Mouse (Mus musculus) v-Abl transformed pro-B cells (cell line): ENCODE measurements at regions not wholly inside any gene's neighbourhood (a gene's known extent, or its start where the extent isn't known, plus 50 kb on each side); places are given as distances from the start of the nearest gene placed in this dataset.

ENCODE experiments used
- in situ Hi-C, 2 experiments: fragments of 400-800 bp; cut with MboI; formaldehyde crosslinking; loops; one replicate each; pipeline ENCODE4 v1.15.1; 2025; ENCODE audit not compliant: unreplicated experiment in 2 of 2

DNA sequence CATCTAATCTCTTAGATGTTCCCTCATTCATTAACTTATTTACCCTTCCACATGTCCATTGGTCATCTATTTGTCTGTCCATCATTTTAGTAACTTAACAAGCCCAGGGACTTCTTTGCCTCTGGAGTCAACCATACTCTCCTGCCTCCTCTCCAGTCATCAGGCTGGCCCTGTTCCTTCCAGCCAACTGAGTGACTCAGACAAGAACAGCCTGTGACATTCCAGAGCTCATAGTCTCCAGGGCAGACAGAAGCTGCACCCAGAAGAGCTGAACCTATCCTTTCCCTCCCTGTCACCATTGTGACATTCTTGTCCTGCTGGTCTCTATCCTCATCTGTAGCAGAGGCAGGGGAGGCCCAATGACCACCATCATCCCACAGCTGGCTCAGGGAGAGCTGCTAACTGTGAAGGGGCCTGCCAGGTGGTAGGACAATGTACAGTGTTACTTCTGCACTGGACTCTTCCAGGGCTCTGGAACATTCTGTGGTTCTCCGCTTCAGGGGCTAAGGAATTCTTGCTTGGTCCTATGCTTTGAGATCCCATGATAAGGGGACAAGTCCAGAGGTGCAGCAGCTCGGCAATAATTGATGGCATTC lies 100.2 kb downstream of the 1810010D01Rik start:
- in situ Hi-C loops = no loop called here

DNA sequence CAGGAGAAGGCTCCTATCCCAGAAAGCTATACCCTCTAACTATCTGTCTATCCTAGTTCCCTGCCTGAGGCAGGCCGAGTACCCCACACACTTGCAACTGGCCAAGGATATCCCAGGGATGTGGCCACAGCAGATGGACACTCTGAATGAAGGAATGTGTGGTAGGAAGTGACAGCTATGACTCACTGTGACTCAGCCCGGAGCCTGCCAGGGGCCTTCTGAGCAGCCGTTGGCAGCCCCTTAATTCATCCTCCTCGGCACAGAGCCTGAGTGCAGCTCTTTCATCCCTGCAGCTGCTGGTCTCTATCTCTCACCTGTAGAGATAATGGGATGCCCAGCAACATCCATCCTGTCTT lies 101.4 kb downstream of the 1810010D01Rik start:
- in situ Hi-C loops = no loop called here

DNA sequence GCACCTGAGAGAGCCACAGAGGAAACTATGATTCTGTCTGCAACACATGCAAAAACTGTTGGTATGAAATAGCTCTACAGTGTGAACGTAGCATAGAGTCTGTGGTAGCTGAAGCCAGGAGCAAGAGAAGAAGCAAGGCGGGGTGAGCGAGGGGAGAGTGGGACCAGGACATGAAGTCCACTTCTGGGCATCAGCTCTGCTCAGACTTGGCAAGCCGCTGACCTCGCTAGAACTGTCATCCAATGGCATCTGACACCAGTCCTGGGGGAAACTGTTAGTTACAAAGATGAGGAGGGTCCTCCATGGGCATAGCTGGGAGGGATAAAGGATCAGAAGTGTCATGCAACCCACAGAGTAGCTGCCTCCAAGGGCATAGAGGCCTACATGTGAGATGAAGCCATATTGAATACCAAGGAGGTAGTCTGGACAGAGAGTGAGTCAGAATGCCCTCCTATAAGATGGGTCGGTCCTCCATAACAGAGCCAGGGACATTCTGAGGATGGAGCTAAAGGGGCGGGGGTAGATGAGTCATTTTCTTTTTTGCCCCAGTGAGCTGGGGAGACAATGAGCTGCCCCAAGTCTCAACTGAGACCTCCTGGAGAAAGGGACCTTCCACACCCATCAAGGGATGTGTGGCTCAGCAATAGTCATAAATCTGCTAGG lies 102.0 kb downstream of the 1810010D01Rik start:
- in situ Hi-C loops = no loop called here

- in situ Hi-C loops = no loop called here
Measured at GRCm38 (mm10) chr7:145102692-145103091, 105.2 kb downstream of the 1810010D01Rik start.

DNA sequence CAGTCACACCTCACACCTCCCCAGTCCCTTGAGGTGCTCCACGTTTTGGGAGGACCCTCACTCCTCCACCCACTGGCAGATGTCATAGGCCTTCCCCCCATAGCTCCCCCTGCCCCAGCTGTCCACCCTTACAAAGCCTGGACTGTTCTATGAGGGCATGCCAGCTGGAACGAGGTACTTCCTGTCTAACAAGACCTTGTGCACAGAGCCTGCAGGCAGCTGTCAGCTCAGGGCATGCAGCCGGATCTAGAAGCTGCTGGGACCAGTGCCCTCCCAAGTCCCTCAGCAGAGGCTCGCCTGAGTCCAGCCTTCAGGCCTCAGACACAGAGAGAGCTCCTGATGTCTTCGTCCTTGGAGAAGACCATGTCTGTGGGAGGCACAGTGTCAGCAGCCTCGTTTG lies 105.7 kb downstream of the 1810010D01Rik start:
- in situ Hi-C loops = no loop called here

DNA sequence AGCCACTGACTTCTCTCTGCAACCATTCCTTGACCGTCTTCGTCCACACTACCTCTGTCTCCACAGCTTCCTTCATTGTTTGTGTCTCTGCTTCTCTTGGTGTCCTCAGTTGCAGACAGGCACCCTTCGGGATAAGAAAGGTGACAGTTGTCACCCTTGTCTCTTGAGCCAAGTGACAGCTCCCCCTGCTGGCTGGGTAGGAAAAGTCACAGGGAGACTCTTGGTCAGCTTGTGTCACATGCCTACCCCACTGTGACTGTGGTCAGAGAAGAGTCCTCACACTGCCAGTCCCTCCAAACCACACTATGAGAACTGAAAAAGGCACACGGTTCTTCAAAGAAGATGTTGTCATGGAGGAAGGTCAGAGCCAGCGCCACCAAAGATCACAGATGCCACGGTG lies 109.6 kb downstream of the 1810010D01Rik start:
- in situ Hi-C loops = loop anchor here (5.0 kb wide), 2 partner anchors 144 to 161 kb away; partner anchors contain the start of gene Ccnd1 (in 1 of the 2)

DNA sequence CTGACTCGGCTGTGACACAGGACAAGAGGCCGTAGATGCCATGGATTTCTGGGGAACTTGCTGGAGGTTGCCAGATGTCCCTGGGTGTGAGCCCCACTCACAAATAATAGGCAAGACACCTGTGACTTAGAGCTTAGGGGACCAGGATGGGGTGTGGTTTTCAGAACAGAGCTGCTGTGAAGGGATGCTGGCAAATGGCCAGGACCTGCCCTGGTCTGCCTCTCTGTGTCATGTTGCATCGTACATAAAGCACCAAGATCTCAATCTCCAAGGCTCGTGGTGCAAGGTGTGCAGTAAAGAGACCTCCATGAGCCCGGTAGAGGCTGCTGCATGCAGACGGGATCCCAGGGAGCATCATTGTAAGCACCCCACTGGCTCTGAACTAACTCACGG lies 113.8 kb downstream of the 1810010D01Rik start:
- in situ Hi-C loops = no loop called here

DNA sequence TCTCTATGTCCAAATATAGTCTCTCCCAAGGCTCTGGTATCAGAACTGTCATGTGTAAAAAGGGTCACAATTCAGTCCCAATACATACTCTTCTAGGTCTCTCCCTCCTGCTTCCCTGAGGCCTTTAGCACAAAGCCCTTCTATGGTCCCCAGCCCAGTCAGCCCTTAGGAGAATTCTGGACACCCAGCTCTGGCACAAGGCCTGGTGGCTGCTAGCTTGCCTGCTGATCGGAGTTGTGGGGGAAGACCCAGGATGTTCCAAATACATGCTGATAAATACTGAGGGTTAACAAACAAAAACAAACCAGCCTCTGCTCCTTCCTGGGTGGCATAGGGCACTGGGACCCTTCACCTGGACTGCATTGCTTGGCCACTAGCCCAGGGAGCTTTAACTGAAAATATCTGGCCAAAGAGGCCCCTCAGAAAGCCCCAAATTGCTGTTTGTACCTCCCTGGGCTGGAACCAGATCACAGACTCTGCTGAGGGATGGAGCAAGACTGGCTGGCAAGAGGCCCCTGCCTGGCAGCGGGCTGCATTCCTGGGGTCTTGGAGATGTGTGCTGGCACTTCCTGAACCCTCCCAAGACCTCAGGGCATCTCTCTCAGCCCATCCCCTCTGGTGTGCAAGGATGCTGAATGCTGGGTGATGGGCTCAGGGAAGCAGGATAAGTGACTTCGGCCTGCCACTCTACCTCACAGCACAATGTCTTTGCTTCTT lies 114.3 kb downstream of the 1810010D01Rik start:
- in situ Hi-C loops = no loop called here

GRCm38 (mm10) chr7:145092392-145093176 lies 115.3 kb downstream of the 1810010D01Rik start:
- in situ Hi-C loops = no loop called here

DNA sequence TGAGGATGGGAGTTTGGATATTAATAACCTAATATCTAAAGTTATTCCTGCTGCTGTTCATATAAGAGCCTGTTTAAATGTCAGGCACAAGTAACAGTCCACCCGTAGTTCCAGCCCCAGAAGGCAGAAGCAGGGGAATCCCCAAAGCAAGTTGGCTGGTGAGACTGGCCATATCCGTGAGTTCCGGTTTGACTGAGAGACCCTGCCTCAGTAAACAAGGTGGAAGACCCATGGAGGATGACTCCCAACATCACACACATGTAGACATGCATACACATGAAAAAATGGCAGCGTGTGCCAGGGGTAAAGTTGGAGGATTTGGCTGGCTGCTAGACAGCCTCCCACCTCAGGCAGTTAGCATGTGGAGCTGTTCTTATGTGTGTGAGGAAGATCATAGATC lies 117.1 kb downstream of the 1810010D01Rik start:
- in situ Hi-C loops = no loop called here

GRCm38 (mm10) chr7:145089315-145089721 lies 118.6 kb downstream of the 1810010D01Rik start:
- in situ Hi-C loops = no loop called here

DNA sequence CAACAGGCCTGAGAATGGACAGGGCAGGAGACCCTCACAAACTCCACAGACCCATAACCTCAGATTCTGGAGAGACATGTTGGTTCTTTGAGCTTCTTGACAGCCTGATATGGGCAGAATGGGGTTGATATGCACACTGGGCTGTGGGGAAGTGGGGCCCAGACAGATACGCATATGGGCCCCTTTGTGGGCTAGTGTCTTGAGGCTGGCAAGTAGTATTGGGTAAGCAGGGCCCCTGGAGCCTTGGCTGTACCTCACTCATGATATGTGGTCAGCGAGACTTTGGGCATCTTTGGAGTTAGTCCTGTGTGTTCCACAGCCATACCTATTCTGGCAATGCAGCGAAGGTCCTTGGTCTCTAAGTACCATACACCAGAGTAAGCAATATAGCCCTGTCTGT lies 119.3 kb downstream of the 1810010D01Rik start:
- in situ Hi-C loops = no loop called here

- in situ Hi-C loops = no loop called here
Measured at GRCm38 (mm10) chr7:145087790-145088189, 120.1 kb downstream of the 1810010D01Rik start.

DNA sequence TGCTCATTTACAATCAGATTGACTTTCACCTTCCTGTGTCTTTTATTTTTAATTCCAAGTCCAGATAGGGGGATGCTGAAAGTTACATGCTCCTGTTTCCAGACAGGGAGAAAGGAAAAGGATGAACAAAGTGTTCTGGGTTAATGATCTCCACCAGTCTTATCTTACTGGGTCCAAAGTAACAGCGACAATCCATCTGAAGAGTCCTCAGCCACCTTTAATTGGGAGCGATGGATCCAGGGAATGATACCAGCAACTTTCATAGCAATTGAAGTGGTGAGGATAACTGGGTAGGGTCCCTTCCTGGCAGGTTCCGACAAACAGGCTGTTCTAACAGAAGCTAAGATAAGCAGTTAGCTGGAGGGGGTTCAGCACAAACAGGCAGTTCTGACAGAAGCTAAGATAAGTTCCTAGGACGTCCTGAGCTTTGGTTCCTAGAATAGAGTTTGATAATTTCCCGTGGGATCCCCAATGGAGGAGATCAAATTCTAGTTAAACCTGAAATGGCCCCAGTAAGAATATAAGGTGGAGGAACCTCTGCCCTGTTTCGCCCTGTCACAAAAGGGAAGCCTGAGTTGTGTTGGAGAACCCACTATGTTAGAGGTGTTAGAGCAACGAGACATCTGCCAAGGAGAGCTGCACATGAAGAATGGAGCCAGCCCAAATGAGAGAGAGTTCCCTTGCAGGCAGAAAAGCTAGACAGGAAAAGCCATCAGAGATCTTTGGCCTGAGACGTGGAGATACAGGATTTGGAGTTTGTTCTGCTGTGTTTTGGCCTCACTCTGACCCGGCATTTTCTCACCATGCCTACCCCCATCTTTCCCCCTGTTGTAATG lies 124.8 kb downstream of the 1810010D01Rik start:
- in situ Hi-C loops = no loop called here

DNA sequence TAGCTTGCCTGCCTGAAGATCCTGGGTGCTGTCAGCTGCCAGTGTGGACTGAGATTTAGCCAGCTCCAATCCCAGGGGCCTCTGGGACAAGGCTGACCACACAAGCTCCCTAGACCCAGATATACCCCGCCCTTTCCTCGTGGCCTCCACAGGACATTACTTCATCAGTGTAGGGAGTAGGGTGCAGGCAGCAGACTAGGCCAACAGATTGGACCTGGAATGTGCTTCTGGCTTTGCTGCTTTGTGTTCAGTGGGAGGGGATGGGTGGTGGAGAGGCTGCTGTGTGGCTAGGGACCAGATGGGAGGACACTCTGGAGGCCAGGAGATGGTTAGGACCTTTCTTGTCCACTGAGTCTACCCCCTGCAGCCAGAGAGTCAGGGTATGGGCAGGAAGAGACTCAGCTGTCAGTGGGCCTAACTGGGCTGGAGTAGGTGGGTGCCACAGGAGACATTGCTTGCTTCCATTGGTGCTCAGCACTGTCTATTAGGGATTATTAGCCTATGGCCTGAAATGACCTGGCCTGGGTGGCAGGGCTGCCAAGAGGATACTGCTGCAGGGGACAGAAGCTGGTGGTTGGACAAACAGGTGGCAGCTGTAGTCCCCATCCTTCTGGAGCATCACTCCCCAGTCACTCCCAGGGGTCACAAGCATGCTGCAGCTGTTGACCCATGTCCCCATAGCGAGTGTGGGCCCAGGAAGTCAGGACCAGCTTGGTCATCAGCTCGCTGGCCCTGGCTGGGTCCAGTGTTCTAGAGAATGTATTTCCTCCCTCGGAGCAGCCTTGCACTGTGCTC lies 132.5 kb upstream of the Ccnd1 start:
- in situ Hi-C loops = no loop called here

DNA sequence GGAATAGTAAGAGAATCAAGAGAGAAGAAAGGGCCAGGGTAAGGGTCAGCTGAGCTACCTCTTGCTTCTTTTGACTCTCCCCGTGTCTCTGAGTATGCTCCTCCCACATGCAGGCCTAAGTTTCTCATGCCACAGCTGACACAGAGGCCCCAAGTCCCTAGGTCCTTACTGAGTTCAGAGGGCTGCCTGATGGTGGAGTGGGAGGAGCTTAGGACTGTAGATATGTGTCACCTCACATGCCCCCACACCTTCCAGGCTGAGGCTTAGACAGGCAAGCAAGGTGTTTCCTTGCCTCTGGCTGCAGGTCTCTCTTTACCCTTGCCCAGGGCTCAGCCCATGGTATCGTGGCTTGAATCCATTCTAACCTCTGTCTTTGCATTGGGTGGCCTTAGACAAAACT lies 131.8 kb upstream of the Ccnd1 start:
- in situ Hi-C loops = no loop called here

GRCm38 (mm10) chr7:145067366-145067765 lies 127.6 kb upstream of the Ccnd1 start:
- in situ Hi-C loops = no loop called here

DNA sequence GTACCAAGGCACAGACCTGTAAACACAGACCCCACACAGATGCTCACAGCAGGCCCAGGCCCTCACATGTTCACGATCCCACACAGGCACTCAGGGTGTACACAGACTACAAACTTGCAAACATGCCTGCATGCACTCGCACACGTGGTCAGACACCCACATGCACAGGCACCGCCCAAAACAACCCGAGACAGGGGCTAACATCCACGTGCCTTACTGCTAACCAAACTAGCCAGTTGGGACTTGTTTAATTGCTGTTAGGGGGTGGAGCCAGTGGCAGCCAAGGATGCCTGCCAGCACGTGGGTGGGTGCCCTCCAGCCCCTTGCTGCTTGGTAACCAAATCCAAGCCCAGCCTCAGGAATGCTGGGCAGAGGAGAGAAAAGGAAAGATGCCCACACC lies 116.6 kb upstream of the Ccnd1 start:
- in situ Hi-C loops = no loop called here

DNA sequence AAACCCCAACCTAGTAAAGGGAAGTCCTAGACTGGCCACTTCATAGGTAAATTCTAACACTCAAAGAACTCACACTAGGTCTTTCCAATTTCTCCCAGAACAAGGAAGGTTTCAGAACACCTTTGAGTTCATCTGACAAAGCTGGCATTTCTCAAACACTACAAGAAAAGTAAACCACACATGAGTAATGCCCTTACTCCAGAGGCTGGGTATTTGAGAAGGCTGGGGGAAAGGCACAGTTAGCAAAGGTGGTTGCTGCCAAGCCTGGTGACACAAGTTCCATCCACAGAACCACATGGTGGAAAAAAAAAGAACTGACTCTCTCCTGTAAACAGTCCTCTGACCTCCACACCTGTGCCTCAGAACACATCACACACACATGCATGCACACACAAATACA lies 111.9 kb upstream of the Ccnd1 start:
- in situ Hi-C loops = no loop called here

DNA sequence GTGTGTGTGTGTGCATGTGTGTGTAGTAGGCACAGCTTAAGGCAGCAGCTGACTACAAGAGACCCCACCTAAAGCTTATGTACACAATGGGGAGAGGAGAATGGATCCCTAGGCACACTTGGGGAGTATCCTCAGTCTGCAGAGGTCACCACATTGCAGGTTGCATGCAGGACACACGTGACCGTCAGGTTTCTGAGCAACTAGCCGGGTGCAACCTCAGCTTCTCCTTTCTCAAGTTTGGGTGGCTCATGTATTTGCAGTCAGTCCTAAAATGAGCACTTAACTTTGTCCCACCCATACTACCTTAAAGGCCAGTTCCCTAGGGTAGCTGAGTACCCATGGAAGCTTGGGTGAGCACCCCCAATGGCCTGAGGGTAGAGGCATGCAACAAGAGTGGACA lies 111.0 kb upstream of the Ccnd1 start:
- in situ Hi-C loops = no loop called here
